Mouse (Mus musculus) liver, postnatal 0 days (tissue): ENCODE data around the gene Fhdc1.

Experiments
- CTCF ChIP-seq: sonication (generic); IDR thresholded peaks from 2 replicates; pipeline ENCODE4 v1.5.1; 2016; ENCODE audit warnings: antibody characterized with exemption, low read depth
- EP300 ChIP-seq: IDR thresholded peaks from 2 replicates; pipeline ENCODE4 v1.6.1; 2016; ENCODE audit warnings: antibody characterized with exemption, low read depth, mild to moderate bottlenecking

GRCm38 (mm10) chr3:84409474-84409862 lies 70.8 kb downstream of the Fhdc1 start:
- TF ChIP-seq EP300 (no peak), CTCF (no peak)
